8 mouse cellular contexts compared by ENCODE assay signal in the genomic region with DNA sequence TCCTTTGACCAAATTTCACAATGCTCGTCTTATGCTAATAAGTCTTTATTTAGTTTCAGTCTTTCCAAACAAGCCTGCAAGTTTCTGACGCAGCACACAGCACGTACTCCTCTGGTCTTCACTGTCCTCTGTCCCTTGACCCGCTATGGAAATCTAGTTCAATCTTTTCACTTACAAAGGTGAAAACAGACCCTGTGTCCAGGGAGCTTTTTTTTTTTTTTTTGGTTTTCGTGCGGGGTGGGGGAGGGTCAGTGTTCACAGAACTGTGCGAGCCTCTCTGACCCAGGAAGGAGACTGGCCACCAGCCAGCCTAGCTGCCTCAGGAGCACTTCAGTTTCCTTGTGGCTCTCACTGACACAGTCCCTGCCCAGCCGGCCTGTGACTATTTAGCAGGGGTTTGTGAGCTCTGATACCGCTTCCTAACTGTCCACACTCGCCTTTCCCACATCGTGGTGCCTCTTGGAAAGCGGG. TPM values are rescaled to one million over a fixed set of nuclear protein-coding genes. Genes with fewer than 3 reads are reported as not detected.
DNase-seq lines count a peak whose midpoint lies in the region; ATAC-seq lines count a peak whose summit lies in the region.

No protein-coding gene starts in this region.

- DNase-seq in adrenal gland, postnatal 10 days = peak; percentile 87
- DNase-seq in cerebellum, postnatal 36 days = peak; percentile 84 to 86
- DNase-seq in gastrocnemius, postnatal 14 days = peak; percentile 81
- peak; percentile 38 to 50 for DNase-seq in left cerebral cortex, postnatal 36 days (ENCODE audit: low spot score in 2 of 2)
- DNase-seq in right cerebral cortex, adult 18-20 months = peak; percentile 58

- H3K36me3 ChIP-seq in hindbrain, embryonic 16.5 days (ENCODE audit: control insufficient read depth, insufficient read depth, low read length) = no peaks in the 10 kb centered on the region

- H3K4me3 ChIP-seq in hindbrain, embryonic 16.5 days (ENCODE audit: low read length) = no peak overlapping the region

- intact Hi-C loops in gastrocnemius, postnatal 14 days (cut with DNase I; ENCODE audit: low total_unique reads) = no loop called here
- intact Hi-C loops in left cerebral cortex, postnatal 36 days (cut with DNase I) = no loop called here

- peak; percentile 68; the same call in 1 of the 2 replicates for ATAC-seq in hindbrain, embryonic 16.5 days
- peak; percentile 71 for ATAC-seq in megakaryocyte, adult 5-6 weeks (ENCODE audit: poor library complexity, severe bottlenecking)
- no peak for ATAC-seq in erythroid progenitor cell, adult 5-6 weeks (replicated peaks; ENCODE audit: low FRiP score, poor library complexity, severe bottlenecking)

- H3K27me3 ChIP-seq in hindbrain, embryonic 16.5 days (replicated peaks; ENCODE audit: control insufficient read depth, insufficient read depth, low read length) = no peaks in the 10 kb centered on the region

- 0 out of 2 replicates have a peak overlapping the region, but pooled peaks have one; percentile 36 for H3K9ac ChIP-seq in hindbrain, embryonic 16.5 days (ENCODE audit: low read depth, low read length)

- peaks cover 3% of the 10 kb centered on the region; the same call in 1 of the 2 replicates for H3K4me1 ChIP-seq in hindbrain, embryonic 16.5 days (ENCODE audit: control insufficient read depth, insufficient read depth, low read depth, low read length)

- no peaks in the 10 kb centered on the region for H3K9me3 ChIP-seq in hindbrain, embryonic 16.5 days (ENCODE audit: control insufficient read depth, low read length)

- 15% methylated on average over 12 of the region's 12 CpGs for WGBS in hindbrain, embryonic 16.5 days

- peak overlapping the region; percentile 33 for H3K4me2 ChIP-seq in hindbrain, embryonic 16.5 days (ENCODE audit: low read length)

- H3K27ac ChIP-seq in hindbrain, embryonic 16.5 days (ENCODE audit: low read depth, low read length) = no peak overlapping the region

RNA-seq across cellular contexts. Expression of a gene that starts 16.6 kb away (rescaled TPM):
- total RNA-seq in adrenal gland, postnatal 10 days (2021) = 100 to 1,000 TPM; 165 to 168 TPM
- 10 to 100 TPM; 91.5 to 95.0 TPM for total RNA-seq in gastrocnemius, postnatal 14 days (2021)
- 340 and 357 TPM in 2 replicates for polyA plus RNA-seq in hindbrain, embryonic 16.5 days (2015; fragmentation: Nextera tagmentation; extraction: Ambion mirVana)
- 100 to 1,000 TPM; 103 to 108 TPM for total RNA-seq in left cerebral cortex, postnatal 36 days (2021)
- 322 and 367 TPM in 2 replicates for total RNA-seq in megakaryocyte, adult 5-6 weeks (2015)
- total RNA-seq in megakaryocyte, adult 5-6 weeks (2017) = 252 and 280 TPM in 2 replicates
- total RNA-seq in erythroid progenitor cell, adult 5-6 weeks (2015; ENCODE audit: low replicate concordance) = 183 and 212 TPM in 2 replicates
- total RNA-seq in erythroid progenitor cell, adult 5-6 weeks (2017; ENCODE audit: low replicate concordance) = 102 and 114 TPM in 2 replicates

RNA-seq across cellular contexts. Expression of a gene that starts 38.0 kb away (rescaled TPM):
- total RNA-seq in adrenal gland, postnatal 10 days (2021) = 100 to 1,000 TPM; 101 to 116 TPM
- 10 to 100 TPM; 29.2 to 37.5 TPM for total RNA-seq in gastrocnemius, postnatal 14 days (2021)
- polyA plus RNA-seq in hindbrain, embryonic 16.5 days (2015; fragmentation: Nextera tagmentation; extraction: Ambion mirVana) = 86.6 and 92.8 TPM in 2 replicates
- 10 to 100 TPM; 52.5 to 62.7 TPM for total RNA-seq in left cerebral cortex, postnatal 36 days (2021)
- 142 and 161 TPM in 2 replicates for total RNA-seq in megakaryocyte, adult 5-6 weeks (2015)
- total RNA-seq in megakaryocyte, adult 5-6 weeks (2017) = 82.5 and 85.9 TPM in 2 replicates
- total RNA-seq in erythroid progenitor cell, adult 5-6 weeks (2015; ENCODE audit: low replicate concordance) = 25.9 and 44.9 TPM in 2 replicates
- total RNA-seq in erythroid progenitor cell, adult 5-6 weeks (2017; ENCODE audit: low replicate concordance) = 6.4 and 34.9 TPM in 2 replicates
